Mouse (Mus musculus) liver, embryonic 14.5 days (tissue): ENCODE measurements around the gene Pbrm1. TPM values are rescaled to one million over a fixed set of nuclear protein-coding genes. Genes with fewer than 3 reads are reported as not detected.
A peak's percentile ranks its signal among the peaks of the same experiment; 100 is the strongest.

Source experiments
- ATAC-seq: fragments of 200-750 bp; cut with Nextera tagmentation; 2 replicates; pipeline ENCODE4 v1.8.0; 2017; ENCODE audit warnings: moderate number of reproducible peaks, mild to moderate bottlenecking, moderate library complexity; ENCODE audit not compliant: insufficient read depth
- DNase-seq, 3 experiments: peaks; one replicate each; pipeline ENCODE4 v3.0.0-alpha.2; 2012 to 2013; ENCODE audit warnings: low read depth in 3 of 3, low spot score in 3 of 3
- H3K27ac ChIP-seq: fragments of 300-500 bp; sonication (generic); 2 replicates; pipeline ENCODE4 v1.5.1; 2014; ENCODE audit warnings: moderate library complexity, mild to moderate bottlenecking, control low read depth, inconsistent platforms
- H3K27me3 ChIP-seq: fragments of 300-500 bp; sonication (generic); 2 replicates; pipeline ENCODE4 v1.6.1; 2014; ENCODE audit warnings: mild to moderate bottlenecking, low read length, moderate library complexity; ENCODE audit not compliant: control insufficient read depth, insufficient read depth
- H3K36me3 ChIP-seq: fragments of 300-500 bp; sonication (generic); replicated peaks from 2 replicates; pipeline ENCODE4 v1.6.1; 2014; ENCODE audit warnings: low read depth; ENCODE audit not compliant: control insufficient read depth, insufficient read depth
- H3K4me1 ChIP-seq, 2 experiments: fragments of 200-500 bp in 1 of 2; fragments of 300-500 bp in 1 of 2; sonication (generic) in 1 of 2; replicated peaks; 2 replicates each; pipeline ENCODE4 v1.6.1; 2012 to 2014; ENCODE audit warnings: antibody characterized with exemption in 1 of 2, inconsistent platforms in 1 of 2, low read length in 1 of 2; ENCODE audit not compliant: control insufficient read depth in 2 of 2, insufficient read depth in 2 of 2
- H3K4me2 ChIP-seq: fragments of 300-500 bp; sonication (generic); 2 replicates; pipeline ENCODE4 v1.6.1; 2014; ENCODE audit warnings: low read depth, mild to moderate bottlenecking, control low read depth, moderate library complexity
- H3K4me3 ChIP-seq, 2 experiments: fragments of 200-500 bp in 1 of 2; fragments of 300-500 bp in 1 of 2; sonication (generic) in 1 of 2; 2 replicates each; pipeline ENCODE4 v1.5.1; 2012 to 2014; ENCODE audit warnings: low read depth in 2 of 2, low read length in 2 of 2, mild to moderate bottlenecking in 2 of 2, control low read depth in 1 of 2, inconsistent platforms in 1 of 2, moderate library complexity in 1 of 2; ENCODE audit not compliant: insufficient read depth in 1 of 2
- H3K9ac ChIP-seq: fragments of 300-500 bp; sonication (generic); replicated peaks from 2 replicates; pipeline ENCODE4 v1.6.1; 2014; ENCODE audit warnings: mild to moderate bottlenecking, control low read depth, moderate library complexity
- H3K9me3 ChIP-seq: fragments of 300-500 bp; sonication (generic); 2 replicates; pipeline ENCODE4 v1.6.1; 2016; ENCODE audit warnings: low read length, mixed read lengths; ENCODE audit not compliant: control insufficient read depth
- CTCF ChIP-seq: IDR thresholded peaks from 2 replicates; pipeline ENCODE4 v1.5.1; 2016; ENCODE audit warnings: antibody characterized with exemption, low read depth, control low read depth
- EP300 ChIP-seq: IDR thresholded peaks from 2 replicates; pipeline ENCODE4 v1.6.1; 2016; ENCODE audit warnings: antibody characterized with exemption, low read depth
- WGBS: fragments of 180-500 bp; shearing (Covaris S2); extraction: QIAGEN DNeasy Blood & Tissue Kit; methylation state at CpG from one replicate; pipeline ENCODE4 v1.1.7; 2014; ENCODE audit not compliant: insufficient replicate concordance; 5-methylcytosine and 5-hydroxymethylcytosine counted together
- polyA plus RNA-seq, 2 experiments: library from polyadenylated mRNA; depleted of rRNA in 1 of 2; stranded (reverse) in 1 of 2; unstranded in 1 of 2; fragments of >200 nt; fragmentation: Nextera tagmentation in 1 of 2; extraction: Ambion mirVana in 1 of 2; gene quantifications; 2 replicates each; pipeline versions ENCODE4 v1.2.1 to v1.2.3; 2012 to 2014

The Pbrm1 gene
- polyA plus RNA-seq (2012; rRNA removed) (7.2 and 10.3 TPM in 2 replicates), polyA plus RNA-seq (2014; fragmentation: Nextera tagmentation; extraction: Ambion mirVana) (35.3 and 36.9 TPM in 2 replicates)

GRCm38 (mm10) chr14:31018860-31019291 is at the start of gene Pbrm1, which contains the start of gene Gnl3:
Pbrm1 (plus strand) TSS chr14:31019138.
Gnl3 (minus strand) TSS chr14:31019152.
- no peaks in the 10 kb centered on the region for H3K27me3 ChIP-seq
- peak within 1 kb of the TSS; percentile 94 for H3K9ac ChIP-seq
- under 1% methylated on average over 39 of the region's 53 CpGs for WGBS
- peak within 1 kb of the TSS; percentile 85 for H3K4me2 ChIP-seq
- peak; percentile 88 for ATAC-seq
- H3K4me3 ChIP-seq = peak within 1 kb of the TSS; percentile 87 to 89
- DNase-seq = peak; percentile 92 to 93 (median 92)
- TF ChIP-seq CTCF = peak; percentile 63
- TF ChIP-seq EP300 = no peak
- peak within 1 kb of the TSS; percentile 90 for H3K27ac ChIP-seq
- no peaks in the 10 kb centered on the region for H3K9me3 ChIP-seq
- H3K4me1 ChIP-seq = peaks cover 23 to 26% of the 10 kb centered on the region in 2 experiments
- peaks cover 44% of the 10 kb centered on the region for H3K36me3 ChIP-seq

DNA sequence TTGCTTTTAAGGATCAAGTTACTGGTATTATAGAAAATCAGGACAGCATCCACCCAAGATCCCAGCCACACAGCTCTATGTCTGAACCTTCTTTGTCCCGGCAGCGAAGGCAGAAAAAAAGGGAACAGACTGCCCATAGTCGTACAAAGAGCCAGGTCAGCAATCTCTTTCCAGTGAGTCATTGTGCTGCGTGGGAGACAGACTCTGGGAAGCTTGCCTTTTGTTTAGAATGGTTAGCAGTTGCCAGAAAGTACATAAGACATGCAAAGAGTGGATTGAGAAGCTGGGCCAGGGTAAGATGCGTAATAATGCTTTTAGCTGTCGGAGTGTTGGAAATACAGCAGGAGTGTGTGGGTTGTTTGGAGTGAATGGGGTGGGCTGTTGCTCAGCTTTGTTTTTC is 44.7 kb upstream of the Pbrm1 start:
- WGBS = 66% methylated on average over 6 of the region's 6 CpGs
- TF ChIP-seq CTCF = no peak
- no peak for ATAC-seq
- no peaks in the 10 kb centered on the region for H3K4me1 ChIP-seq
- H3K27me3 ChIP-seq = no peaks in the 10 kb centered on the region
- no peaks in the 10 kb centered on the region for H3K9me3 ChIP-seq
- H3K9ac ChIP-seq = no peak overlapping the region
- no peak overlapping the region for H3K27ac ChIP-seq
- no peaks in the 10 kb centered on the region for H3K36me3 ChIP-seq
- no peak for DNase-seq
- H3K4me2 ChIP-seq = no peak overlapping the region
- H3K4me3 ChIP-seq = no peak overlapping the region

- ATAC-seq = no peak
- Histone ChIP-seq H3K27me3 (no peaks in the 10 kb centered on the region), H3K4me1 (no peaks in the 10 kb centered on the region), H3K9me3 (no peaks in the 10 kb centered on the region), H3K4me3 (no peak overlapping the region), H3K4me2 (no peak overlapping the region), H3K27ac (no peak overlapping the region), H3K36me3 (no peaks in the 10 kb centered on the region), H3K9ac (no peak overlapping the region)
- no peak for DNase-seq
- 67% methylated on average over 3 of the region's 3 CpGs for WGBS
- TF ChIP-seq EP300 = no peak
- TF ChIP-seq CTCF = no peak
Observed at GRCm38 (mm10) chr14:30976222-30976621, 42.7 kb upstream of the Pbrm1 start.

DNA sequence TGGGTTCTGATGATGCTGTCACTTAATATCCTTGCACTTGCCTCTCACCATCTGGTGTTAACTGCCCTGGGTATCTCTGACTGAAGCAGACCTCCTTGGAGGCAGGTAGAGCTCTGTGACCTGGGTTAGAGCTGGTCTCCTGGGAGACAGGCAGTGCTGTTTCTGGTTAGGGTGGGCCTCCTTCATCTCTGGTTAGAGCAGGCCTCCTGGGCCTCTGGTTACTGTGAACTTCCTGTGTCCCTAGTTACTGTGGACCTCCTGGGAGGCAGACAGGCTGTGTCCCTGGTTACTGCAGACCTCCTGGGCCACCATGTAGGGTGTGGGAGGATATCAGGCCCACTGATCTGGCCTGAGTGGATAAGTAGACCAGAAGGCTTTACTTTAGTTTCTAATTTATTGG is 22.5 kb upstream of the Pbrm1 start:
- Histone ChIP-seq H3K4me1 (peaks cover 0 to 9% of the 10 kb centered on the region in 2 experiments; a peak in 3 of 4 replicates), H3K27ac (no peak overlapping the region), H3K9ac (no peak overlapping the region), H3K9me3 (no peaks in the 10 kb centered on the region), H3K36me3 (peaks cover 3% of the 10 kb centered on the region; the same call in 1 of the 2 replicates), H3K27me3 (no peaks in the 10 kb centered on the region), H3K4me3 (no peak overlapping the region), H3K4me2 (no peak overlapping the region)
- ATAC-seq (no peak), DNase-seq (no peak)
- TF ChIP-seq EP300 (no peak), CTCF (no peak)

- peak overlapping the region; percentile 79 for H3K9ac ChIP-seq
- DNase-seq (no peak), ATAC-seq (no peak)
- H3K9me3 ChIP-seq = no peaks in the 10 kb centered on the region
- peaks cover 4 to 9% of the 10 kb centered on the region in 2 experiments for H3K4me1 ChIP-seq
- TF ChIP-seq EP300 (no peak), CTCF (no peak)
- H3K4me2 ChIP-seq = peak overlapping the region; percentile 74
- peak overlapping the region; percentile 52; the same call in 1 of the 2 replicates for H3K27ac ChIP-seq
- WGBS = 44% methylated on average over 10 of the region's 10 CpGs
- H3K36me3 ChIP-seq = peaks cover 3% of the 10 kb centered on the region; the same call in 1 of the 2 replicates
- H3K27me3 ChIP-seq = no peaks in the 10 kb centered on the region
- peak overlapping the region; percentile 78 to 80 for H3K4me3 ChIP-seq
Observed at GRCm38 (mm10) chr14:31000356-31000755, 18.6 kb upstream of the Pbrm1 start.
